Mouse (Mus musculus) spleen, adult 12 weeks (tissue): ENCODE results near the gene Nudt6.

Experiments used
- DNase-seq: peaks from one replicate; pipeline ENCODE4 v3.0.0; 2022; ENCODE audit warnings: low spot score

The Nudt6 gene

GRCm38 (mm10) chr3:37420072-37420471 lies at the start of gene Nudt6:
Nudt6 (minus strand) TSS chr3:37420211.
- peak; percentile 83 for DNase-seq

GRCm38 (mm10) chr3:37469353-37469752 lies 49.3 kb upstream of the Nudt6 start:
- no peak for DNase-seq

- DNase-seq, result no peak
These were observed 48.2 kb upstream of the Nudt6 start for GRCm38 (mm10) chr3:37468170-37468569.

GRCm38 (mm10) chr3:37455992-37456391 lies 36.0 kb upstream of the Nudt6 start:
- DNase-seq, result no peak

GRCm38 (mm10) chr3:37443409-37443808 lies 23.4 kb upstream of the Nudt6 start:
- DNase-seq, result no peak

GRCm38 (mm10) chr3:37439770-37440169 lies 19.8 kb upstream of the Nudt6 start:
- no peak for DNase-seq

- DNase-seq, result no peak
These were observed 10.3 kb upstream of the Nudt6 start for GRCm38 (mm10) chr3:37430359-37430758.

GRCm38 (mm10) chr3:37426069-37426468 lies 6.1 kb upstream of the Nudt6 start:
- no peak for DNase-seq

GRCm38 (mm10) chr3:37421179-37421578 lies 1.2 kb upstream of the Nudt6 start:
- no peak for DNase-seq

- DNase-seq, result peak; percentile 8
These were observed 630 bp upstream of the Nudt6 start for GRCm38 (mm10) chr3:37420641-37421040.

GRCm38 (mm10) chr3:37419458-37419991 lies 486 bp downstream of the Nudt6 start, which contains the start of gene Spata5:
Spata5 (plus strand) TSS chr3:37419896.
- peak; percentile 93 for DNase-seq

- DNase-seq, result no peak
These were observed 1.0 kb downstream of the Nudt6 start for GRCm38 (mm10) chr3:37418961-37419457.

- DNase-seq, result no peak
These were observed 1.7 kb downstream of the Nudt6 start for GRCm38 (mm10) chr3:37418341-37418740.

- peak; percentile 38 for DNase-seq
These were observed 5.5 kb downstream of the Nudt6 start for GRCm38 (mm10) chr3:37414413-37414960.

- no peak for DNase-seq
These were observed 6.6 kb downstream of the Nudt6 start for GRCm38 (mm10) chr3:37413446-37413845.

GRCm38 (mm10) chr3:37407598-37407997 lies 12.4 kb downstream of the Nudt6 start:
- DNase-seq, result no peak

GRCm38 (mm10) chr3:37401729-37402610 lies 18.0 kb downstream of the Nudt6 start:
- no peak for DNase-seq

- DNase-seq, result no peak
These were observed 21.2 kb downstream of the Nudt6 start for GRCm38 (mm10) chr3:37398661-37399395.

GRCm38 (mm10) chr3:37397646-37398045 lies 22.4 kb downstream of the Nudt6 start:
- DNase-seq, result no peak

GRCm38 (mm10) chr3:37396930-37397608 lies 22.9 kb downstream of the Nudt6 start:
- no peak for DNase-seq

- no peak for DNase-seq
These were observed 32.7 kb downstream of the Nudt6 start for GRCm38 (mm10) chr3:37387310-37387709.
